Mouse (Mus musculus) pancreas, adult 10 weeks (tissue): ENCODE data around the gene Cyp2a12. TPM values are rescaled to one million over a fixed set of nuclear protein-coding genes. Genes with fewer than 3 reads are reported as not detected.

Experiments used
- polyA plus RNA-seq: library from polyadenylated mRNA; stranded (reverse); fragments of 350-450 nt; fragmentation: Illumina TruSeq; extraction: RNeasy Lipid Tissue Mini Kit (QIAGEN cat#74804); gene quantifications from one replicate; pipeline ENCODE4 v1.2.3, GENCODE M21; 2015; ENCODE audit warnings: low read depth, low replicate concordance; ENCODE audit not compliant: insufficient read depth

Gene Cyp2a12
- polyA plus RNA-seq, result not detected

DNA sequence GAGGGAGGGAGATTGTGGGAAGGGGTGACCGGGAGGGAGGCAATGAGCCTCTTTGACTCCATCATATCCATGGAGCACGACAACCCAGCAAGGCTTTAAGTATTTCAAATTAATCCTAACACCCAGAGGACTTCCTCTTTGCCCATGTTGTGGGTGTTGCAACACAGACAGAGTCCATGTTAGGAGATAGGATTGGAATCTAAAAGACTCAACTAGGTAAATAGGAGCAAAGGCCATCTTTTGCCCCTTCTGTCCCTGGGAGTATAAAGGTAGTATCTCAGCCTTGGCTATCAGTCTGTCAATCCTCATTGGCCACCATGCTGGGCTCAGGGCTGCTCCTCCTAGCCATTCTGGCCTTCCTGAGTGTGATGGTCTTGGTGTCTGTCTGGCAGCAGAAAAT lies at the start of gene Cyp2a12:
Cyp2a12 (plus strand) TSS at position 293 of the 400 bp plus-strand sequence.

Other genes starting within 250 kb of the Cyp2a12 start
- not detected for gene Cyp2g1, start 220.2 kb upstream of the Cyp2a12 start, polyA plus RNA-seq
- not detected for gene Cyp2a5, start 193.8 kb upstream of the Cyp2a12 start, polyA plus RNA-seq
- gene Cyp2a22, start 89.7 kb upstream of the Cyp2a12 start, polyA plus RNA-seq, result not detected
- gene Cyp2f2, start 90.8 kb downstream of the Cyp2a12 start, polyA plus RNA-seq, result 1.2 TPM
- not detected for gene Cyp2t4, start 124.6 kb downstream of the Cyp2a12 start, polyA plus RNA-seq
- 21.7 TPM for gene Egln2, start 137.7 kb downstream of the Cyp2a12 start, polyA plus RNA-seq
- gene Rab4b, start 149.8 kb downstream of the Cyp2a12 start, polyA plus RNA-seq, result 15.1 TPM
- gene Gm21983, start 152.0 kb downstream of the Cyp2a12 start, polyA plus RNA-seq, result not detected
- not detected for gene Mia, start 152.1 kb downstream of the Cyp2a12 start, polyA plus RNA-seq
- gene BC024978, start 166.7 kb downstream of the Cyp2a12 start, polyA plus RNA-seq, result 4.9 TPM
- gene Snrpa, start 167.2 kb downstream of the Cyp2a12 start, polyA plus RNA-seq, result 27.5 TPM
- gene Itpkc, start 199.6 kb downstream of the Cyp2a12 start, polyA plus RNA-seq, result 2.8 TPM
- 10.6 TPM for gene Coq8b, start 203.9 kb downstream of the Cyp2a12 start, polyA plus RNA-seq
- gene Numbl, start 229.4 kb downstream of the Cyp2a12 start, polyA plus RNA-seq, result 4.9 TPM